Mouse (Mus musculus) G1E (cell line): ENCODE data around the gene Mfsd10. TPM values are rescaled to one million over a fixed set of nuclear protein-coding genes. Genes with fewer than 3 reads are reported as not detected.
"Not testable (repeated sequence)": the region's sequence is repeated elsewhere in the genome, so short reads cannot be mapped to it uniquely, and the experiment has no call there.

Source experiments
- ATAC-seq: 2 replicates; pipeline ENCODE4 v1.8.0; 2016; ENCODE audit warnings: mild to moderate bottlenecking; ENCODE audit not compliant: insufficient number of reproducible peaks, poor library complexity, low FRiP score, severe bottlenecking; ENCODE audit errors: extremely low read depth
- DNase-seq: peaks from one replicate; pipeline ENCODE4 v3.0.0; 2012; ENCODE audit warnings: low spot score
- H3K27me3 ChIP-seq: 2 replicates; pipeline ENCODE4 v1.6.1; 2012; ENCODE audit warnings: mild to moderate bottlenecking, low read length, inconsistent platforms; ENCODE audit not compliant: insufficient read depth
- H3K36me3 ChIP-seq: replicated peaks from 2 replicates; pipeline ENCODE3; 2012; ENCODE audit warnings: mild to moderate bottlenecking, inconsistent platforms
- H3K4me1 ChIP-seq: 2 replicates; pipeline ENCODE4 v1.6.1; 2012; ENCODE audit warnings: low read depth, low read length, inconsistent platforms, mixed read lengths; ENCODE audit not compliant: insufficient read depth
- H3K4me3 ChIP-seq: 2 replicates; pipeline ENCODE4 v1.5.1; 2012; ENCODE audit warnings: low read depth, mild to moderate bottlenecking, inconsistent platforms, low read length, moderate library complexity, mixed read lengths
- H3K9me3 ChIP-seq: replicated peaks from 2 replicates; pipeline ENCODE4 v1.6.1; 2012; ENCODE audit warnings: inconsistent platforms
- CTCF ChIP-seq: IDR thresholded peaks from 2 replicates; pipeline ENCODE4 v1.5.1; 2012; ENCODE audit warnings: low read depth, low read length, inconsistent platforms, mixed read lengths
- GATA1 ChIP-seq: IDR thresholded peaks from 2 replicates; pipeline ENCODE4 v1.6.1; 2012; ENCODE audit warnings: borderline replicate concordance, low read length, inconsistent platforms, mixed read lengths
- GATA2 ChIP-seq: IDR thresholded peaks from 2 replicates; pipeline ENCODE4 v1.6.1; 2012; ENCODE audit warnings: low read depth, low read length, inconsistent platforms, borderline replicate concordance
- POLR2AphosphoS5 ChIP-seq: IDR thresholded peaks from 2 replicates; pipeline ENCODE4 v1.6.1; 2012; ENCODE audit warnings: low read depth, low read length, inconsistent platforms; ENCODE audit not compliant: insufficient replicate concordance
- TAL1 ChIP-seq: conservative IDR thresholded peaks from 2 replicates; pipeline ENCODE4 v1.6.1; 2012; ENCODE audit warnings: low read depth, low read length, inconsistent platforms, mixed read lengths
- polyA plus RNA-seq: library from polyadenylated mRNA; stranded (reverse); fragments of >175 nt; gene quantifications from 2 replicates; pipeline ENCODE4 v1.2.3, GENCODE M21; 2012
- total RNA-seq, 2 experiments: library from RNA; stranded (forward) in 1 of 2; stranded (reverse) in 1 of 2; fragments of 200-1000 nt in 1 of 2; fragments of >200 nt in 1 of 2; fragmentation: Nextera tagmentation in 1 of 2; gene quantifications; 2 replicates each; pipeline ENCODE4 v1.2.3; 2014 to 2017

The Mfsd10 gene
- total and polyA plus RNA-seq, 3 experiments = 44.6 to 192 (median 49.6) TPM

DNA sequence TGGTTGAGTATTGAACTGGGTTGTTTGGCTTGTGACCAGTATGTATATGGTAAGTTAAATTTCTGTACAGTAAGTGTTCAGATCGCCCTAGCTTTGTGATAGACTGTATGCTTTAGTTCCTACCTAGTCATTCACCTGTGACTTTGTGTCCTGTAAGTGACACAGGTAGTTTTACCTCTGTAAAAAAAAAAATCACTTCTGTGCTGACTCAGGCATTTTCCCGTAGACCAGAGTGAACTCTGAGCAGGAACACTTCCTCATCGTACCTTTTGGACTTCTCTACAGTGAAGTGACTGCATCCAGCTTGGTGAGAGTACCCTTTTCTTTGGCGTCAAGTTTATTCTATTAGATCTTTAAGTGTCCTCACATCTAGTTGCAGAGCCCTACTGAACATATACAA is 27.0 kb downstream of the Mfsd10 start:
- no peaks in the 10 kb centered on the region for H3K27me3 ChIP-seq
- no peaks in the 10 kb centered on the region for H3K9me3 ChIP-seq
- ATAC-seq (no peak), DNase-seq (no peak)
- H3K4me1 ChIP-seq = no peaks in the 10 kb centered on the region
- H3K4me3 ChIP-seq = no peak overlapping the region
- H3K36me3 ChIP-seq = peaks cover 82% of the 10 kb centered on the region
- no peak for TF ChIP-seq TAL1
- no peak for TF ChIP-seq GATA1
- no peak for TF ChIP-seq POLR2AphosphoS5
- TF ChIP-seq GATA2 = no peak
- TF ChIP-seq CTCF = no peak

DNA sequence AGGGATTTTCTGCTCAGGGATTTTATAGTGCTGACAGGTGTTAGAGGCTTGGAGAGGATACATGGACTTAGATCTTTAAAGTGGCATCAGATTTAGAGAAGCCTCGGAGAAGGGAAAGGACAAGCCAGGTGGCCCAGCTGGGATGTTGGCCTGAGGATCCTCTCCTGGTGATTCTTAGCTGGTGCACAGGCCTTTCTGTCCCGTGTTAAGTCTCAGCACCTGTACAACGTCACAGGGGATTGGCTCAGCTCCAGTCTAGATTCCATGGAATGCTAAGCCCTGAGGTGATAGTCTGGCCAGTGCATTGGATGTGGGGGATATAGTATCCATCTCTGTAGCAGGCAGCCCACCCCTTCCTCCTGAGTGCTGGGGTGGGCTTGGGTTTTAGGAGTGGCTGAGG is 28.8 kb downstream of the Mfsd10 start:
- no peaks in the 10 kb centered on the region for H3K4me1 ChIP-seq
- H3K36me3 ChIP-seq = peaks cover 75% of the 10 kb centered on the region
- TF ChIP-seq CTCF = no peak
- no peak for TF ChIP-seq GATA2
- no peak for TF ChIP-seq GATA1
- no peak for TF ChIP-seq POLR2AphosphoS5
- TF ChIP-seq TAL1 = no peak
- no peaks in the 10 kb centered on the region for H3K27me3 ChIP-seq
- DNase-seq = no peak
- no peaks in the 10 kb centered on the region for H3K9me3 ChIP-seq
- no peak overlapping the region for H3K4me3 ChIP-seq
- ATAC-seq = no peak

DNA sequence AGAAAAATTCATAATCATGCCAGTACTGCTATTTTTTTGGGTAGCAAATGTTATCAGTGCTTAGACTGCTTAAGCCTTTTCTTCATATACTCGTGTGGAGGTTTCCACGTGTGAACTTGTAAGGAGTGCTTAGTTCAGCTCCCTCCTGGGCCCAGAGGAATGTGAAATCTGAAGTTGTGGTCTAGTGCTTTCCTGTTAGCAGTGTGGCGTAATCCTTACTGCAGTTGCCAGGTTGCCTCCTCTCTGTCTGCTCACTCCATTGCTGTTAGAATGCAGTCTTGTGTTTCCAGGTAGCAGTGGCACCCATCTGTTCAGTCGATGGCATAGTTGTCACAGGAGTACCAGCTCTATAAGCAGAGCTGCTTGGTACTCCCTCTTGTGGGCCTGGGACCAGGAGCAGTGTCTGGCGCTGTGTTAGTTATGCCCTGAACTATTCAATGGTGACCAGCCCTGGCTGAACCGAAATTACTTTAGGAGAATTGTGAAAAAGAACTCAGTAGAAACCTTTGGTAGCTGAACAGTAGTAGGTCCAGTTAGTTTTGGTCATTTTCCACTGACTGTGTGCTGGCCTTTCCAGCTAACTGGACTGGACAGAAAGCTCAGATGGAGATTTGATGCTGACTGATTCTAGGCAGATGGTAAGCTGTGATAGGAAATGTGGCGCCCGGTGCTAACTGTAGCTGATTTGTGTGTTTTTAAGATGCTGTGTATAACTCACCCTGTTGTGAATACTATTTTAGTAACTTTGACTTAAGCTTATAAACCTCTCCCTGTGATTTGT is 29.7 kb downstream of the Mfsd10 start:
- no peak for TF ChIP-seq CTCF
- H3K27me3 ChIP-seq = no peaks in the 10 kb centered on the region
- peaks cover 78% of the 10 kb centered on the region for H3K36me3 ChIP-seq
- peaks cover 2% of the 10 kb centered on the region; the same call in 1 of the 2 replicates for H3K4me1 ChIP-seq
- no peak for ATAC-seq
- H3K9me3 ChIP-seq = no peaks in the 10 kb centered on the region
- H3K4me3 ChIP-seq = no peak overlapping the region
- DNase-seq = no peak

GRCm38 (mm10) chr5:34604576-34604975 is 32.4 kb downstream of the Mfsd10 start:
- no peaks in the 10 kb centered on the region for H3K9me3 ChIP-seq
- peaks cover 2% of the 10 kb centered on the region; the same call in 1 of the 2 replicates for H3K4me1 ChIP-seq
- TF ChIP-seq GATA1 (no peak), POLR2AphosphoS5 (no peak), GATA2 (no peak), TAL1 (no peak), CTCF (no peak)
- no peak overlapping the region for H3K4me3 ChIP-seq
- H3K27me3 ChIP-seq = no peaks in the 10 kb centered on the region
- no peak for ATAC-seq
- DNase-seq = no peak
- peaks cover 74% of the 10 kb centered on the region for H3K36me3 ChIP-seq

GRCm38 (mm10) chr5:34593202-34593727 is 43.7 kb downstream of the Mfsd10 start:
- H3K36me3 ChIP-seq = peaks cover 41% of the 10 kb centered on the region
- no peaks in the 10 kb centered on the region for H3K9me3 ChIP-seq
- H3K27me3 ChIP-seq = no peaks in the 10 kb centered on the region
- no peak overlapping the region for H3K4me3 ChIP-seq
- TF ChIP-seq GATA1 (no peak), TAL1 (no peak), GATA2 (no peak), CTCF (no peak), POLR2AphosphoS5 (no peak)
- DNase-seq (no peak), ATAC-seq (no peak)
- H3K4me1 ChIP-seq = peaks cover 8% of the 10 kb centered on the region

- Histone ChIP-seq H3K4me3 (no peak overlapping the region), H3K9me3 (no peaks in the 10 kb centered on the region), H3K27me3 (no peaks in the 10 kb centered on the region), H3K36me3 (peaks cover 38% of the 10 kb centered on the region), H3K4me1 (peaks cover 11% of the 10 kb centered on the region)
- TF ChIP-seq CTCF (no peak), TAL1 (no peak), GATA1 (no peak), POLR2AphosphoS5 (no peak), GATA2 (no peak)
- no peak for DNase-seq
- ATAC-seq = no peak
These were observed 44.3 kb downstream of the Mfsd10 start for GRCm38 (mm10) chr5:34592666-34593065.

DNA sequence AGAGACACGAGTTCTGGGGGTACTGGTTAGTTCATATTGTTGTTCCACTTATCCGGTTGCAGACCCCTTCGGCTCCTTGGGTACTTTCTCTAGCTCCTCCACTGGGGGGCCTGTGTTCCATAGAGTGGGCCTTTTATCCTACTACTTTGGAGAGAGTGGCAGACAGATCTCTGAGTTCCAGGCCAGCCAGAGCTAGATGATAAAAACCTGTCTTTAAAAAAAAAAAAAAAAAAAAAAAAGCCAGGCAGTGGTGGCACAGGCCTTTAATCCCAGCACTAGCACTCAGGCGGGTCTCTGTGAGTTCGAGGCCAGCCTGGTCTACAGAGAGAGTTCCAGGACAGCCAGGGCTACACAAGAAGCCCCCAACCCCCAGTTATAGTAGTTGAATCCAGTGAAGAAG is 44.8 kb downstream of the Mfsd10 start:
- H3K27me3 ChIP-seq, DNase-seq, H3K9me3 ChIP-seq, ATAC-seq, H3K4me3 ChIP-seq: not testable (repeated sequence)
- Histone ChIP-seq H3K36me3 (peaks cover 36% of the 10 kb centered on the region), H3K4me1 (peaks cover 11% of the 10 kb centered on the region)
